Mouse (Mus musculus) myocyte (in vitro differentiated cells): ENCODE results near the gene Zranb3. TPM values are rescaled to one million over a fixed set of nuclear protein-coding genes. Genes with fewer than 3 reads are reported as not detected.

Source experiments
- H3K27me3 ChIP-seq: one replicate; pipeline ENCODE4 v1.6.1; 2011; ENCODE audit not compliant: control insufficient read depth, insufficient read depth, insufficient read length
- H3K36me3 ChIP-seq: one replicate; pipeline ENCODE4 v1.6.1; 2011; ENCODE audit not compliant: control insufficient read depth, insufficient read depth
- H3K4me2 ChIP-seq: one replicate; pipeline ENCODE4 v1.6.1; 2011; ENCODE audit warnings: low read depth, control low read depth
- H3K4me3 ChIP-seq: one replicate; pipeline ENCODE4 v1.5.1; 2011; ENCODE audit warnings: mild to moderate bottlenecking, control low read depth, moderate library complexity
- H3K79me2 ChIP-seq: one replicate; pipeline ENCODE4 v1.6.1; 2011; ENCODE audit not compliant: control insufficient read depth, insufficient read depth
- H3ac ChIP-seq: one replicate; pipeline ENCODE4 v1.6.1; 2011; ENCODE audit not compliant: control insufficient read depth, insufficient read length
- CEBPB ChIP-seq: IDR thresholded peaks from 2 replicates; pipeline ENCODE4 v1.6.1; 2011; ENCODE audit warnings: mild to moderate bottlenecking, moderate library complexity; ENCODE audit not compliant: poor library complexity, insufficient read depth, severe bottlenecking
- E2F4 ChIP-seq: IDR thresholded peaks from one replicate; pipeline ENCODE4 v1.6.1; 2011; ENCODE audit warnings: mild to moderate bottlenecking, control low read depth, moderate library complexity; ENCODE audit not compliant: insufficient read depth
- MAX ChIP-seq: IDR thresholded peaks from one replicate; pipeline ENCODE4 v1.6.1; 2011; ENCODE audit warnings: low read depth, mild to moderate bottlenecking, control low read depth
- MYOD1 ChIP-seq, 3 experiments: IDR thresholded peaks; one replicate each; pipeline ENCODE4 v1.6.1; 2011; ENCODE audit warnings: control low read depth in 2 of 3, low read depth in 2 of 3, mild to moderate bottlenecking in 2 of 3, moderate library complexity in 1 of 3; ENCODE audit not compliant: insufficient read length in 2 of 3, control insufficient read depth in 1 of 3
- MYOG ChIP-seq, 3 experiments: IDR thresholded peaks; one replicate each; pipeline ENCODE4 v1.6.1; 2011; ENCODE audit warnings: control low read depth in 2 of 3, low read depth in 2 of 3, mild to moderate bottlenecking in 2 of 3; ENCODE audit not compliant: insufficient read length in 2 of 3, control insufficient read depth in 1 of 3, insufficient read depth in 1 of 3
- POLR2A ChIP-seq: IDR thresholded peaks from one replicate; pipeline ENCODE4 v1.6.1; 2011; ENCODE audit warnings: low read depth, mild to moderate bottlenecking, control low read depth, moderate library complexity; ENCODE audit not compliant: insufficient read length
- POLR2AphosphoS2 ChIP-seq: IDR thresholded peaks from one replicate; pipeline ENCODE4 v1.6.1; 2011; ENCODE audit warnings: low read depth, control low read depth; ENCODE audit not compliant: insufficient read length
- REST ChIP-seq: IDR thresholded peaks from one replicate; pipeline ENCODE4 v1.6.1; 2011; ENCODE audit warnings: mild to moderate bottlenecking, control low read depth, moderate library complexity; ENCODE audit not compliant: insufficient read depth, insufficient read length
- SRF ChIP-seq: IDR thresholded peaks from one replicate; pipeline ENCODE4 v1.6.1; 2011; ENCODE audit warnings: low read depth; ENCODE audit not compliant: control insufficient read depth, insufficient read length
- TCF12 ChIP-seq: IDR thresholded peaks from one replicate; pipeline ENCODE4 v1.6.1; 2011; ENCODE audit warnings: mild to moderate bottlenecking, control low read depth; ENCODE audit not compliant: poor library complexity, insufficient read depth, severe bottlenecking
- TCF3 ChIP-seq: IDR thresholded peaks from one replicate; pipeline ENCODE4 v1.6.1; 2011; ENCODE audit warnings: low read depth, control low read depth; ENCODE audit not compliant: insufficient read length
- USF1 ChIP-seq: IDR thresholded peaks from one replicate; pipeline ENCODE4 v1.6.1; 2011; ENCODE audit warnings: low read depth, mild to moderate bottlenecking, control low read depth, moderate library complexity
- polyA plus RNA-seq: library from polyadenylated mRNA; unstranded; fragments of >200 nt; fragmentation: generic; extraction: Trizol; gene quantifications from one replicate; pipeline ENCODE4 v1.2.1, GENCODE M21; 2012; ENCODE audit warnings: missing spikeins

Zranb3 gene
- polyA plus RNA-seq, 1 experiment: 1.6 TPM

GRCm38 (mm10) chr1:128103520-128104088 is 757 bp upstream of the Zranb3 start:
- TF ChIP-seq REST (no peak), MYOG (IDR thresholded peaks at IDR 0.05; ENCODE audit: control insufficient read depth in 1 of 3, insufficient read depth in 1 of 3, insufficient read length in 2 of 3, low read depth in 2 of 3) (peak in 2 of 3 experiments; percentile 4 to 59)
- Histone ChIP-seq H3ac (peak overlapping the region; percentile 72), H3K4me2 (peak overlapping the region; percentile 89), H3K27me3 (no peaks in the 10 kb centered on the region), H3K4me3 (peak overlapping the region; percentile 46), H3K36me3 (no peaks in the 10 kb centered on the region), H3K79me2 (peaks cover 49% of the 10 kb centered on the region)

GRCm38 (mm10) chr1:128102251-128102640 is 601 bp downstream of the Zranb3 start:
- peak; percentile 71 for TF ChIP-seq E2F4
- TF ChIP-seq USF1: no peak
- H3K79me2 ChIP-seq: peaks cover 36% of the 10 kb centered on the region

GRCm38 (mm10) chr1:128098309-128098708 is 4.5 kb downstream of the Zranb3 start:
- no peak overlapping the region for H3K4me3 ChIP-seq
- TF ChIP-seq TCF12 (no peak), MYOD1 (IDR thresholded peaks at IDR 0.05; ENCODE audit: control insufficient read depth in 1 of 3, insufficient read length in 2 of 3, low read depth in 2 of 3) (no peak), CEBPB (no peak), POLR2AphosphoS2 (no peak), POLR2A (no peak), TCF3 (no peak), MYOG (IDR thresholded peaks at IDR 0.05; ENCODE audit: control insufficient read depth in 1 of 3, insufficient read depth in 1 of 3, insufficient read length in 2 of 3, low read depth in 2 of 3) (no peak), SRF (no peak), USF1 (no peak), REST (no peak), MAX (no peak), E2F4 (no peak)
- H3K27me3 ChIP-seq: no peaks in the 10 kb centered on the region
- H3K79me2 ChIP-seq: no peaks in the 10 kb centered on the region
- no peak overlapping the region for H3ac ChIP-seq
- no peaks in the 10 kb centered on the region for H3K36me3 ChIP-seq
- H3K4me2 ChIP-seq: no peak overlapping the region

More at GRCm38 (mm10) chr1:128102251-128102640, 601 bp downstream of the Zranb3 start:
- H3K4me3 ChIP-seq: peak overlapping the region; percentile 46
- H3K27me3 ChIP-seq: no peaks in the 10 kb centered on the region
- peak overlapping the region; percentile 66 for H3K4me2 ChIP-seq
- no peaks in the 10 kb centered on the region for H3K36me3 ChIP-seq
- no peak overlapping the region for H3ac ChIP-seq

- no peak overlapping the region for H3ac ChIP-seq
- no peaks in the 10 kb centered on the region for H3K36me3 ChIP-seq
- no peak overlapping the region for H3K4me2 ChIP-seq
- TF ChIP-seq CEBPB: no peak
- no peak for TF ChIP-seq TCF3
- no peak for TF ChIP-seq MYOG (IDR thresholded peaks at IDR 0.05; ENCODE audit: control insufficient read depth in 1 of 3, insufficient read depth in 1 of 3, insufficient read length in 2 of 3, low read depth in 2 of 3)
- no peak for TF ChIP-seq TCF12
- TF ChIP-seq USF1: no peak
- TF ChIP-seq E2F4: no peak
- no peak for TF ChIP-seq REST
- TF ChIP-seq MYOD1 (IDR thresholded peaks at IDR 0.05; ENCODE audit: control insufficient read depth in 1 of 3, insufficient read length in 2 of 3, low read depth in 2 of 3): no peak
- TF ChIP-seq POLR2A: no peak
- H3K4me3 ChIP-seq: no peak overlapping the region
- no peaks in the 10 kb centered on the region for H3K27me3 ChIP-seq
- H3K79me2 ChIP-seq: no peaks in the 10 kb centered on the region
Observed at GRCm38 (mm10) chr1:128094686-128095085, 8.2 kb downstream of the Zranb3 start.

GRCm38 (mm10) chr1:128082800-128083199 is 20.0 kb downstream of the Zranb3 start:
- no peaks in the 10 kb centered on the region for H3K36me3 ChIP-seq
- no peak overlapping the region for H3K4me3 ChIP-seq
- TF ChIP-seq USF1 (no peak), POLR2AphosphoS2 (no peak), E2F4 (no peak), POLR2A (no peak), SRF (no peak), CEBPB (no peak), MYOD1 (IDR thresholded peaks at IDR 0.05; ENCODE audit: control insufficient read depth in 1 of 3, insufficient read length in 2 of 3, low read depth in 2 of 3) (no peak), REST (no peak), MYOG (IDR thresholded peaks at IDR 0.05; ENCODE audit: control insufficient read depth in 1 of 3, insufficient read depth in 1 of 3, insufficient read length in 2 of 3, low read depth in 2 of 3) (no peak), TCF3 (no peak), TCF12 (no peak), MAX (no peak)
- H3ac ChIP-seq: no peak overlapping the region
- H3K79me2 ChIP-seq: no peaks in the 10 kb centered on the region
- no peak overlapping the region for H3K4me2 ChIP-seq
- no peaks in the 10 kb centered on the region for H3K27me3 ChIP-seq
